Mouse (Mus musculus) thymus, adult 2 months (tissue): ENCODE measurements around the gene Pnpo. TPM values are rescaled to one million over a fixed set of nuclear protein-coding genes. Genes with fewer than 3 reads are reported as not detected.

ENCODE experiments used
- DNase-seq: peaks from one replicate; pipeline ENCODE4 v3.0.0; 2021
- H3K27ac ChIP-seq: fragments of 200-500 bp; 2 replicates; pipeline ENCODE4 v1.5.1; 2012; ENCODE audit warnings: low read length, control low read depth; ENCODE audit not compliant: control insufficient read depth, insufficient read depth
- H3K27me3 ChIP-seq: fragments of 200-500 bp; 2 replicates; pipeline ENCODE4 v1.6.1; 2012; ENCODE audit warnings: mild to moderate bottlenecking, low read length, moderate library complexity, mixed read lengths; ENCODE audit not compliant: control insufficient read depth, insufficient read depth
- H3K36me3 ChIP-seq: fragments of 200-500 bp; 2 replicates; pipeline ENCODE4 v1.6.1; 2012; ENCODE audit warnings: mild to moderate bottlenecking, low read length, moderate library complexity; ENCODE audit not compliant: control insufficient read depth, insufficient read depth
- H3K4me1 ChIP-seq: fragments of 200-500 bp; replicated peaks from 2 replicates; pipeline ENCODE4 v1.6.1; 2012; ENCODE audit warnings: low read length; ENCODE audit not compliant: control insufficient read depth, insufficient read depth
- H3K4me3 ChIP-seq: fragments of 200-500 bp; 2 replicates; pipeline ENCODE4 v1.5.1; 2012; ENCODE audit warnings: mild to moderate bottlenecking, low read length, control low read depth, moderate library complexity; ENCODE audit not compliant: control insufficient read depth, insufficient read depth
- CTCF ChIP-seq: fragments of 200-500 bp; IDR thresholded peaks from 2 replicates; pipeline ENCODE4 v1.5.1; 2012; ENCODE audit warnings: mild to moderate bottlenecking, control low read depth, low read length, moderate library complexity, borderline replicate concordance; ENCODE audit not compliant: control insufficient read depth, poor library complexity, insufficient read depth; ENCODE audit errors: extremely low read depth
- POLR2A ChIP-seq: fragments of 200-500 bp; IDR thresholded peaks from 2 replicates; pipeline ENCODE4 v1.6.1; 2012; ENCODE audit warnings: mild to moderate bottlenecking, low read length, control low read depth, moderate library complexity; ENCODE audit not compliant: control insufficient read depth, poor library complexity, insufficient read depth; ENCODE audit errors: extremely low read depth
- WGBS: fragments of 180-500 bp; shearing (Covaris S2); methylation state at CpG from one replicate; pipeline ENCODE4 v1.1.7; 2018; 5-methylcytosine and 5-hydroxymethylcytosine counted together
- polyA plus RNA-seq: library from polyadenylated mRNA; depleted of rRNA; stranded (reverse); fragments of >200 nt; gene quantifications from 2 replicates; pipeline ENCODE4 v1.2.3, GENCODE M21; 2012

Gene Pnpo
- polyA plus RNA-seq, 1 experiment: 25.7 TPM

GRCm38 (mm10) chr11:96977606-96978400, 34.0 kb upstream of the Pnpo start:
- peak; percentile 98 for DNase-seq
- peak; percentile 71 for TF ChIP-seq POLR2A
- TF ChIP-seq CTCF: 0 out of 2 replicates have a peak, but pooled peaks have one; percentile 28
- Histone ChIP-seq H3K4me1 (peaks cover 22% of the 10 kb centered on the region), H3K36me3 (no peaks in the 10 kb centered on the region), H3K27me3 (no peaks in the 10 kb centered on the region), H3K27ac (peak overlapping the region; percentile 81), H3K4me3 (peak overlapping the region; percentile 90)
- WGBS: under 1% methylated on average over 45 of the region's 45 CpGs

GRCm38 (mm10) chr11:96976911-96977591, 33.3 kb upstream of the Pnpo start:
- peaks cover 19% of the 10 kb centered on the region for H3K4me1 ChIP-seq
- H3K27me3 ChIP-seq: no peaks in the 10 kb centered on the region
- H3K4me3 ChIP-seq: peak overlapping the region; percentile 90
- peak overlapping the region; percentile 39 for H3K27ac ChIP-seq
- no peaks in the 10 kb centered on the region for H3K36me3 ChIP-seq
- WGBS: 1% methylated on average over 43 of the region's 50 CpGs
- DNase-seq: peak; percentile 89
- TF ChIP-seq CTCF (no peak), POLR2A (no peak; the same call in 1 of the 2 replicates)

- WGBS: 59% methylated on average over 3 of the region's 3 CpGs
These were observed 32.5 kb upstream of the Pnpo start for GRCm38 (mm10) chr11:96976379-96976687.

GRCm38 (mm10) chr11:96975511-96976378, 32.0 kb upstream of the Pnpo start:
- Histone ChIP-seq H3K4me1 (peaks cover 18% of the 10 kb centered on the region), H3K4me3 (no peak overlapping the region), H3K36me3 (no peaks in the 10 kb centered on the region), H3K27me3 (no peaks in the 10 kb centered on the region), H3K27ac (no peak overlapping the region)
- DNase-seq: no peak
- WGBS: 95% methylated on average over 10 of the region's 10 CpGs
- TF ChIP-seq CTCF (no peak), POLR2A (no peak)

More at GRCm38 (mm10) chr11:96976379-96976687, 32.5 kb upstream of the Pnpo start:
- no peak overlapping the region for H3K27ac ChIP-seq
- no peak overlapping the region for H3K4me3 ChIP-seq
- no peak for DNase-seq
- peaks cover 18% of the 10 kb centered on the region for H3K4me1 ChIP-seq
- no peaks in the 10 kb centered on the region for H3K36me3 ChIP-seq
- TF ChIP-seq CTCF (no peak), POLR2A (no peak)
- H3K27me3 ChIP-seq: no peaks in the 10 kb centered on the region

GRCm38 (mm10) chr11:96974813-96975212, 31.0 kb upstream of the Pnpo start:
- H3K4me1 ChIP-seq: peaks cover 18% of the 10 kb centered on the region
- no peaks in the 10 kb centered on the region for H3K27me3 ChIP-seq
- TF ChIP-seq POLR2A: no peak
- no peak for TF ChIP-seq CTCF
- H3K4me3 ChIP-seq: no peak overlapping the region
- no peaks in the 10 kb centered on the region for H3K36me3 ChIP-seq
- H3K27ac ChIP-seq: no peak overlapping the region
- WGBS: 69% methylated on average over 5 of the region's 5 CpGs
- DNase-seq: no peak

GRCm38 (mm10) chr11:96973426-96973964, 29.7 kb upstream of the Pnpo start:
- 96% methylated on average over 5 of the region's 5 CpGs for WGBS
- Histone ChIP-seq H3K27me3 (no peaks in the 10 kb centered on the region), H3K36me3 (no peaks in the 10 kb centered on the region), H3K4me1 (peaks cover 20% of the 10 kb centered on the region), H3K27ac (no peak overlapping the region), H3K4me3 (no peak overlapping the region)
- DNase-seq: no peak
- TF ChIP-seq POLR2A: no peak
- TF ChIP-seq CTCF: no peak
